Mouse (Mus musculus): ENCODE data around the gene Rgs19.

DNA sequence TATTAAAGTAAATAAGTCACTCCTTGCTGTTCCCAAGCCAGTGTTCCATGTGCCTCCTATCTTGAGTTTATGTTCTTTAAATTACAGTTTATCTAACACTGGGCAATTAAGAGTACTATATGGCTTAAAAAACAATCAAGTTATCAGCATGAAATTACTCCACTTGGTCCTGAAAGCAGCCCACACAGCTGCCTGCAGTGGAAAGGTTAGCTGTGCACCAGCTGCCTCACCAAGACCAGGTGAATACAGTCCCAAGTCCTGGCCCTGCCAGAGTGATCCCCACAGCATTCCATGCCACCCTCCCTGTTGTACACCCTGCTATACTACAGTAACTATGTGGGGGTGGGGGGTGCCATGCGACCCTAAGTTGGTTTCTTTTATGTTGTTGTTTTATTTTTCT lies 40.3 kb downstream of the Rgs19 start:
- TF ChIP-seq POLR2A (IDR thresholded peaks at IDR 0.05; ENCODE audit: low read depth, low read length) (no peak), CTCF (IDR thresholded peaks at IDR 0.05; ENCODE audit: extremely low read depth, insufficient read depth, insufficient read length, insufficient replicate concordance) (no peak)
